Mouse (Mus musculus) lung, adult 2 months (tissue): Measurements from ENCODE around the gene Amigo1.

Experiments
- CTCF ChIP-seq: fragments of 200-500 bp; IDR thresholded peaks from 2 replicates; pipeline ENCODE4 v1.5.1; 2011; ENCODE audit warnings: mild to moderate bottlenecking, low read length, control low read depth; ENCODE audit not compliant: insufficient read depth
- POLR2A ChIP-seq: fragments of 200-500 bp; IDR thresholded peaks from 2 replicates; pipeline ENCODE4 v1.6.1; 2011; ENCODE audit warnings: low read depth, mild to moderate bottlenecking, control low read depth, low read length, borderline replicate concordance; ENCODE audit errors: extremely low read depth

GRCm38 (mm10) chr3:108184742-108185141 lies 1.4 kb upstream of the Amigo1 start:
- no peak for TF ChIP-seq POLR2A
- no peak for TF ChIP-seq CTCF
